Mouse (Mus musculus) 416B (cell line): ENCODE measurements around the gene Ppt1.
"Not testable (repeated sequence)": the region's sequence is repeated elsewhere in the genome, so short reads cannot be mapped to it uniquely, and the experiment has no call there.

Source experiments
- DNase-seq: peaks from one replicate; pipeline ENCODE4 v3.0.0; 2011; ENCODE audit warnings: low read depth

Gene Ppt1

DNA sequence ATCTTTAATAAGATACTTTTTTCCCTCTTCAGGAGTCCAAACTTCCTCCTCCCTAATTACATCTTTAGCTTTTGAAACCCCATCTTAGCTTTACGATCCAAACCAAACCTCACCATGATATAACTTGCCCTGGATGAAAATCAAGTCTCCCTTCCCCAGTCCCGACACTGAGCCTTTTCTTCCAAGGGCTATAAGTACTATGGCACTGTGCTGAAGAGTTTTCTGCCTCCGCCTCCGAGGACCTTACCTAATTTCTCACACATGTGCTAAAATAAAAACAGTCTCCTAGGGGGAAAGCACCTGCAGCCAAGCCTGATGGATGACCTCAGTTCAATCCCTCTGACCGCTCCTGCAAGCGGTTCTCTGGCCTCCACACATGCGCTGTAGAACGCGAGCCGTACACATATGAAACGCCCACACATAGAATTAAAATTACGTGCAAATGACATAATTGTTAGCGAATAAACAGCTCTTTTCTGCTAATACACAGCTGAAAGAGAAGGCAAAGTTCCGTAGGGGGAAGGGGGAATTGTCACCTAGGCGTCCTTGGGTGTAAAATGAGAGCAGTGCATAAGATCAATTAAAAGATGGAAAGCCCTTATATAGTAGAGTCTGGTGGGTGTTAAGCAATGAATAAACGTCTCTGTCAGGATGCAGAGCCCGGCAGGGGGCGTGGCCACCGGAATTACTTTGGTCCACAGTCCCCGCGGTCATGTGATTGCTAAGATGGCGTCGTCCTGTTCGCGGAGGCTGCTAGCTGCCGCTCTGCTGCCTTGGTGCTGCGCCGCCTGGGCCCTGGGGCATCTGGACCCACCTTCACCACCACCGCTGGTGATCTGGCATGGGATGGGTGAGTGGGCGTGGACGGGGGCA is at the start of gene Ppt1:
Gene Ppt1, plus strand, starts transcription at position 713 of the 873 bp plus-strand sequence.
- DNase-seq, result peak; percentile 93

GRCm38 (mm10) chr4:122789335-122790089 is 46.5 kb upstream of the Ppt1 start:
- peak; percentile 9 for DNase-seq

- DNase-seq, result peak; percentile 77
Observed at GRCm38 (mm10) chr4:122808108-122808507, 27.9 kb upstream of the Ppt1 start.

DNA sequence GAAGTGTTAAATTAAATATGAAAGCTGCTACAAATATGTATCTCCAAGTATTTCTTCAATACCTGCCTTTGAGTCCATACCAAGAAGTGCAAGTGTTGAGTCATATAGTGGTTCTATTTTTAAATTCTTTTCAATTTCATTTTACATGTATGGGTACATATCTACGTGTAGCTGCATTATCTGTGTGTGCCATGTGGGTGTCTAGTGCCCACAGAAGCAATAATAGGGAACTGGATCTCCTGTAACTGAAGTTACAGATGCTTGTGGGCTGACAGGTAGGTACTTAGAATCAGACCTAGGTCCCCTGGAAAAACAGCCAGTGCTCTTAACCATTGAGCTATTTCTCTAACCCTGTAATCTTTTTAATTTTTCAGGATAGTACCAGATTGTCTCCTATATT is 24.9 kb upstream of the Ppt1 start:
- no peak for DNase-seq

GRCm38 (mm10) chr4:122811824-122812223 is 24.2 kb upstream of the Ppt1 start:
- no peak for DNase-seq

GRCm38 (mm10) chr4:122816202-122816601 is 19.8 kb upstream of the Ppt1 start:
- no peak for DNase-seq

DNA sequence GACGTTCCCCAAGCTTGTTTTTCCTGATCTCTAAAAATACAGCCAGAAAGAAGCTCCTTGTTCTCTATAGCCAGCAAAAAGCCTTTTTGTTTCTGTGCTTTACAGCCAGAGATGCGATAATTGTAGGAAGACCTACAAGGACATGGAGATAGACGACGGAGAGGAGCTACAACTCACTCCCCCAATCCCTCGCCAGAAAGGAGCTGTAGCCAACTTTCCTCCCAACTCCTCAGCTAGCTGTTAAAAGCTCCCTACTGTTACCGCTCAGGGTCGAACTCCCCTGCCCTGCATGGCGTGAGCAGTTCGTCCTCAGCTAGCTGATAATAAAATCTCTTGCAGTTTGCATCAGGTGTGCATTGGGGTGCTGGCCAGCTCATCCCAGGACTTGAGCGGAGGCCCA is 15.1 kb upstream of the Ppt1 start:
- DNase-seq, result not testable (repeated sequence)

DNA sequence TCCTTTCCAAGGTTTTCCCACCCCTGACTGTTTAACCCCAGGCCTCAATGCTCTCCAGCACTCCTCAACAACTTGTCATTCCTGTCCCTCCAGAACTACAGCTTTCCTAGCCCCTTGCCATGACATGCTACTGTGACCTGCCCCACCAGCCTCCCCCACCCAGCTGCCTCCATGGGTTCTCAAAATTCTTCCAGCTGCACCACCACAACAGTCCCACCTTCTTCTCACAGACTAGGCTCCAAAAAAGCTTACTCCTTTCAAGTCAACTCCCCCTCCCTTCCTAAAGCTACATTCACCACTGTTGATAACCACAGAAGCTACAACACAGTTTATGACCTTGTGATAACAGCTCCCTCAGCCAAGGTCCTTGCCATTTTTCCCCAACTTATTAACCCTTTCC is 8.4 kb upstream of the Ppt1 start:
- DNase-seq, result peak; percentile 31

- DNase-seq, result no peak
Observed at GRCm38 (mm10) chr4:122829339-122829738, 6.7 kb upstream of the Ppt1 start.

GRCm38 (mm10) chr4:122831888-122832287 is 4.2 kb upstream of the Ppt1 start:
- DNase-seq, result no peak

DNA sequence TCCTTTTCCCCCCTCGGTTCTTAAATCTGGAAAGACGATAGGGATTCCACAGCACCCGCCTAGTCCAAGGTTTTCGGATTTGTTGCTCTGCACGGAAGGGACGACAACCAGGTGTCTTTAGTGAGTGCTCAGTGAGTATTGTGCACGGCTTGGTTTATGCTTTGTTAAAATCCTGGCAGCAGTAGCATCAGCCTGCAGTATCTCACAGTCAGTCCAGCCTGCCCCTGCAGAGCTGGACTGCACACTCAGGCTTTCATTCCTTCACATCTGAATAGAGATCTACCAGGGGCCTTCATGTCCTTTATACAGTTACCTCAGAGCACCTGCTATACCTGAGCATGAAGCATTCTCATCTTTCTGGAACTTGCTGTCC is 347 bp downstream of the Ppt1 start:
- DNase-seq, result no peak

DNA sequence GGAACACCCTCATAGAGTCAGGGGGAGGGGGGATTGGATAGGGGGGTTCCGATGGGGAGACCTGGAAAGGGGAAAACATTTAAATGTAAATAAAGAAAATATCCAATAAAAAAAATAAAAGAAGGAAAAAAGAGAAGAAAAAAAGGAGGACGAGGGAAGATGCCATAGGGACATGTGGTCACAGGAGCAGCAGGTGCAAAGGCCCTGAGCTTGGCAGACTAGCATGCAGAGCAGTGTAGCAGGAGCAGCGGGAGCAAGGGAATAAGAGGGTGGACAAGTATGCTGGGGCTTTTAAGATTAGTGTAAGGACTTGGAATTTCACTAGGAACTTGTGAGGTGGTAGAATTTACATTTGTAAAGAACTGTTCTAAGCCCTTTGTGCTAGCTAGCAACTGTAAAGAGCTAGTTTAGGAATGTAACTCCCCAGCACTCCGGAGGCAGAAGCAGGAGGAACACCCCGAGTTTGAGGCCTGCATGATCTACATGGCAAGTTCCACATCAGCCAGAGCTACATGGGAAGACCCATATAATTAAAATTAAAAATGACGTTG is 1.2 kb downstream of the Ppt1 start:
- no peak for DNase-seq

GRCm38 (mm10) chr4:122837994-122838393 is 2.0 kb downstream of the Ppt1 start:
- DNase-seq, result no peak

DNA sequence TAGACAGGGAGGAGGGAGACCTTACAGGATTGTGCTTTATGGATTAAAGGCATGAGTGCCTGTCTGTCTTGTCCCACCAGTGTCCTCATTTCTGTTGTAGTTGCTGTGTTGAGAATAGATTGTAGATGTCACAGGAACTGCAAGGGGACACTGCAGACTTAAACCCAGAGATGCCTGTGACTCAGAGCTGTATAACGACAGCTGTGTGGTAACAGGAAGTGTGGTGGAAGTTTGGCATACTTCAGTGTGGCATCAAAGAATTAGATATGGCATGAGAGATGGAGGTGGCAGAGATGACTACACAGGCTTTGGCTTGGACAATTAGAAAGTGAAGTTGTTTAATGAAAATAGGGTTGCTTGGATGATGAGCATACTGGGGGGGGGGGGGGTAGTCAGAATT is 2.4 kb downstream of the Ppt1 start:
- DNase-seq, result peak; percentile 92

DNA sequence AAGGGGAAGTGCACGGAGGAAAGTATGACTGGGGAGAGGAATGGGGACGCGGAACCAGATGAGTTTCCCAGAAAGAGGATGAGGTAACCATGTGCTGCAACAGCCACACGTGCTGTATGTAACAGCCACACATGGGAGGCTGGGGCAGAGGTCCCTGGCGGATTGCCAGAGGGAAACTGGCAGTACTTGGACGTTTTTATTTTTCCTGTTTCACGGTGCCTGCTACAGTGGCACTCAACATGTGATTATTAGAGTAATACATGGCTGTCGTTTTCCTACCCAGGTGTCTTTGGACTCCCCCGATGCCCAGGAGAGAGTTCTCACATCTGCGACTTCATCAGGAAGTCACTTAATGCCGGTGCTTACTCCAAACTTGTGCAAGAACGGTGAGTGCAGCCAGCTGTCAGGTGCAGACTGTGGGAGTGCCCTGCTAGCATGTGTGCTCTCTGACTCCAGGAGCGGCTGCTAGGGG is 12.1 kb downstream of the Ppt1 start:
- DNase-seq, result peak; percentile 82

DNA sequence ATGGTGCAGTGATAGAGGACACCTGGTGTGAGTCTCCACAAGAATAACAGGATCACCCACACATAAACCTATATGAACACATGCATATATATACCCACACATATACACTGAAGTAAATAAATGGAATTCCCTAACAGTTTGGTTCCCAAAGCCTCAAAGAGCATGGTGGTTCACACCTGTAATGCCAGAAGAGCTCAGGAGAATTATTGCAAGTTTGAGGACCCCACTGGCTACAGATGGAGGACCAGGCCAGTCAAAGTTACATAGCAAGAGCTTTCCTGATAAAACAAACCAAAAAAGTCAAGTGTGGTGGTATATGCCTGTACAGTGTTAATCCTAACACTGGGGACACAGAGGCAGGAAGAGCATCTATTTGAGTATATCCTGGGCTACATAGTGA is 15.5 kb downstream of the Ppt1 start:
- no peak for DNase-seq

DNA sequence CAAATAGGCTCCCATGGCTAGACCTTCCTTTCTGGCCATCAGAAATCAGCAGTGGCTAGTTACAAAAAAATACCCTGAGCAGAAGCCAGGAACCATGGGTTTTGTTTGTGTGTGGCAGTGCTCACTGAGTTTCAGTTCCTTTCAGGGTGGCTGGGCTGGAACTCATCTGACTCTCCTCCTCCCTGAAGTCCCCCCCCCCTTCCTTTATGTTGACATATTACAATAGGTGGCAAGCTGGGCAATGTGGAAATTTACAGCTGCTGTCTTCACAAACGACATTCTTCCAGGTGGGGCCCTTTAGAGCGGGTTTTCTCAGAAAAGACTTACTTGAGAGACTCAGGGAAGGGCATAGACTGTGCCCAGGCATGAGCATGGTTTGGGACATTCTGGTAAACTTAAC is 17.6 kb downstream of the Ppt1 start:
- no peak for DNase-seq

- no peak for DNase-seq
Observed at GRCm38 (mm10) chr4:122854770-122855169, 18.7 kb downstream of the Ppt1 start.

- peak; percentile 41 for DNase-seq
Observed at GRCm38 (mm10) chr4:122857909-122858308, 21.9 kb downstream of the Ppt1 start.

- no peak for DNase-seq
Observed at GRCm38 (mm10) chr4:122859096-122859674, 23.1 kb downstream of the Ppt1 start.

DNA sequence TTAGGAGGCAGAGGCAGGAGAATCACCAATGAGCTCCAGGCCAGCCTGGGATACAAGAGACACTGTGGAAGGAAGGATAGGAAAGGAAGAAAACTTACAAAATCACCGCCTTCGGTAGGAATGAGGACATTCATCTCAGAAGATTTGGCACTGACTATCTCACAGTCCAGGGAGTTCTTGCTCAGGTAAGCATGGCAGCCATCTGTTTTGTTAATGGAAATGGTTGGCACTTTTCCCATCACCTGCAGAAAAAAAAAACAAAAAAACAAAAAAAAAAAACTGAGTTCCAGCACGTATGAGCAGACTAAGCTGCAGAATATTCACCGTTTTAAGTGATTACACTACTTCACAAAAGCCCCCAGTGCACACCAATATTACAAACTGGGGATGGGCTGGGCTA is 25.8 kb downstream of the Ppt1 start:
- DNase-seq, result no peak

DNA sequence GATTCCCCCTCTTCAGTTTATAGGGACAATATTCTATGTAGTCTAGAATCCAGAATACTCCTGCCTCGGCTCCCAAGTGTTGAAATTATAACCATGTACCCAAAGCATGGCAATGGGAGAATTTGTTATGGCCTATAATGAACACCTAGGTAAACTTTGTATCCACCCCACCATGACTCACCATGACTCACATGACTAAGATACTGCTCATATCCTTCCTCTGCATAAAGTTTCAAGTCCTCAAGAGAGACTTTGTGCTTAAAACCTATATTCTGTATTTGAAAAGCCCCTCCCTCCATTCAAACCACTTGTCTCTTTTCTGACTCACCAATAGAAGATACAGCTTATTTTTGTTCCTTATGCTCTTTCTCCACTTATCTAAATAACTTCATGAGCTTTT is 32.0 kb downstream of the Ppt1 start:
- peak; percentile 93 for DNase-seq

GRCm38 (mm10) chr4:122870027-122870426 is 34.0 kb downstream of the Ppt1 start:
- DNase-seq, result peak; percentile 67
